ENCODE assay signal across 8 mouse cellular contexts in genomic region chr4:135875991-135876582, GRCm38 (mm10). TPM values are rescaled to one million over a fixed set of nuclear protein-coding genes. Genes with fewer than 3 reads are reported as not detected.
DNase-seq lines count a peak whose midpoint lies in the region; ATAC-seq lines count a peak whose summit lies in the region.

No protein-coding gene starts in this region.

- H3K4me1 ChIP-seq in embryonic facial prominence, embryonic 11.5 days (ENCODE audit: control insufficient read depth, insufficient read depth, low read length) = no peaks in the 10 kb centered on the region; the same call in 1 of the 2 replicates
- H3K4me1 ChIP-seq in heart, embryonic 12.5 days (replicated peaks) = peaks cover 37% of the 10 kb centered on the region
- H3K4me1 ChIP-seq in kidney, embryonic 16.5 days (ENCODE audit: insufficient read depth, low read length) = peaks cover 46% of the 10 kb centered on the region

- H3K9ac ChIP-seq in embryonic facial prominence, embryonic 11.5 days (replicated peaks; ENCODE audit: low read length) = no peak overlapping the region; the same call in 1 of the 2 replicates
- peak overlapping the region; percentile 57 for H3K9ac ChIP-seq in heart, embryonic 12.5 days
- peak overlapping the region; percentile 59 for H3K9ac ChIP-seq in kidney, embryonic 16.5 days (replicated peaks; ENCODE audit: low read length)

- DNase-seq in ovary, postnatal 10 days (ENCODE audit: low spot score) = peak; percentile 46
- DNase-seq in ovary, adult 18-20 months (ENCODE audit: low spot score) = no peak
- peak; percentile 57 for DNase-seq in embryonic facial prominence, embryonic 11.5 days (ENCODE audit: low spot score)
- DNase-seq in lung, postnatal 25 days (ENCODE audit: low spot score) = peak; percentile 68
- DNase-seq in retina, postnatal 1 day = peak; percentile 58
- no peak for DNase-seq in left cerebral cortex, adult 11 months (ENCODE audit: low spot score)

- H3K27me3 ChIP-seq in embryonic facial prominence, embryonic 11.5 days (ENCODE audit: control insufficient read depth, insufficient read depth, low read length) = no peaks in the 10 kb centered on the region
- H3K27me3 ChIP-seq in heart, embryonic 12.5 days (replicated peaks) = no peaks in the 10 kb centered on the region
- H3K27me3 ChIP-seq in kidney, embryonic 16.5 days (ENCODE audit: insufficient read depth, low read length) = no peaks in the 10 kb centered on the region

- peaks cover 2% of the 10 kb centered on the region; the same call in 1 of the 2 replicates for H3K36me3 ChIP-seq in embryonic facial prominence, embryonic 11.5 days (replicated peaks; ENCODE audit: control insufficient read depth, insufficient read depth, low read depth, low read length)
- peaks cover 14% of the 10 kb centered on the region for H3K36me3 ChIP-seq in heart, embryonic 12.5 days
- H3K36me3 ChIP-seq in kidney, embryonic 16.5 days (ENCODE audit: insufficient read depth, low read length) = peaks cover 12% of the 10 kb centered on the region

- H3K27ac ChIP-seq in embryonic facial prominence, embryonic 11.5 days (replicated peaks; ENCODE audit: low read depth, low read length) = peak overlapping the region; percentile 1
- H3K27ac ChIP-seq in heart, embryonic 12.5 days (ENCODE audit: poor library complexity, severe bottlenecking) = peak overlapping the region; percentile 98
- peak overlapping the region; percentile 100 for H3K27ac ChIP-seq in kidney, embryonic 16.5 days (ENCODE audit: low read length)

- peak overlapping the region; percentile 3; the same call in 1 of the 2 replicates for H3K4me2 ChIP-seq in embryonic facial prominence, embryonic 11.5 days (ENCODE audit: low read depth, low read length)
- peak overlapping the region; percentile 68 for H3K4me2 ChIP-seq in heart, embryonic 12.5 days
- H3K4me2 ChIP-seq in kidney, embryonic 16.5 days (replicated peaks; ENCODE audit: low read depth, low read length) = peak overlapping the region; percentile 52

- no peak for ATAC-seq in embryonic facial prominence, embryonic 11.5 days (replicated peaks; ENCODE audit: insufficient number of reproducible peaks, low FRiP score, low TSS enrichment, low read depth)
- ATAC-seq in heart, embryonic 12.5 days (ENCODE audit: insufficient number of reproducible peaks, low FRiP score) = peak; percentile 28
- no peak for ATAC-seq in kidney, embryonic 16.5 days (ENCODE audit: low FRiP score, low TSS enrichment)

- no peak overlapping the region for H3K4me3 ChIP-seq in embryonic facial prominence, embryonic 11.5 days (ENCODE audit: low read depth, low read length)
- H3K4me3 ChIP-seq in heart, embryonic 12.5 days = peak overlapping the region; percentile 35
- H3K4me3 ChIP-seq in kidney, embryonic 16.5 days (ENCODE audit: low read length) = peak overlapping the region; percentile 31

- H3K9me3 ChIP-seq in embryonic facial prominence, embryonic 11.5 days (replicated peaks; ENCODE audit: control insufficient read depth, low read length) = no peaks in the 10 kb centered on the region
- no peaks in the 10 kb centered on the region for H3K9me3 ChIP-seq in heart, embryonic 12.5 days (replicated peaks)
- H3K9me3 ChIP-seq in kidney, embryonic 16.5 days (ENCODE audit: low read length) = no peaks in the 10 kb centered on the region

- WGBS in embryonic facial prominence, embryonic 11.5 days = 6% methylated on average over 9 of the region's 9 CpGs
- WGBS in heart, embryonic 12.5 days = 5% methylated on average over 9 of the region's 9 CpGs
- WGBS in kidney, embryonic 16.5 days = 3% methylated on average over 9 of the region's 9 CpGs

RNA-seq across cellular contexts. Expression of gene Pnrc2, which starts 2.4 kb away (rescaled TPM):
- 227 and 251 TPM in 2 replicates for polyA plus RNA-seq in embryonic facial prominence, embryonic 11.5 days (2014; fragmentation: Nextera tagmentation; extraction: Ambion mirVana)
- 124 and 131 TPM in 2 replicates for polyA plus RNA-seq in heart, embryonic 12.5 days (2016; fragmentation: Nextera tagmentation; extraction: Ambion mirVana)
- 211 and 212 TPM in 2 replicates for polyA plus RNA-seq in kidney, embryonic 16.5 days (2015; fragmentation: Nextera tagmentation; extraction: Ambion mirVana)

RNA-seq across cellular contexts. Expression of gene Cnr2, which starts 19.1 kb away (rescaled TPM):
- polyA plus RNA-seq in embryonic facial prominence, embryonic 11.5 days (2014; fragmentation: Nextera tagmentation; extraction: Ambion mirVana) = 0.25 and 0.43 TPM in 2 replicates
- 0.46 and 0.70 TPM in 2 replicates for polyA plus RNA-seq in heart, embryonic 12.5 days (2016; fragmentation: Nextera tagmentation; extraction: Ambion mirVana)
- 1.0 and 1.1 TPM in 2 replicates for polyA plus RNA-seq in kidney, embryonic 16.5 days (2015; fragmentation: Nextera tagmentation; extraction: Ambion mirVana)

RNA-seq across cellular contexts. Expression of gene Srsf10, which starts 20.5 kb away (rescaled TPM):
- 421 and 489 TPM in 2 replicates for polyA plus RNA-seq in embryonic facial prominence, embryonic 11.5 days (2014; fragmentation: Nextera tagmentation; extraction: Ambion mirVana)
- polyA plus RNA-seq in heart, embryonic 12.5 days (2016; fragmentation: Nextera tagmentation; extraction: Ambion mirVana) = 178 and 189 TPM in 2 replicates
- polyA plus RNA-seq in kidney, embryonic 16.5 days (2015; fragmentation: Nextera tagmentation; extraction: Ambion mirVana) = 242 and 253 TPM in 2 replicates

RNA-seq across cellular contexts. Expression of gene Fuca1, which starts 44.4 kb away (rescaled TPM):
- polyA plus RNA-seq in embryonic facial prominence, embryonic 11.5 days (2014; fragmentation: Nextera tagmentation; extraction: Ambion mirVana) = 39.2 and 45.5 TPM in 2 replicates
- 36.4 and 41.7 TPM in 2 replicates for polyA plus RNA-seq in heart, embryonic 12.5 days (2016; fragmentation: Nextera tagmentation; extraction: Ambion mirVana)
- polyA plus RNA-seq in kidney, embryonic 16.5 days (2015; fragmentation: Nextera tagmentation; extraction: Ambion mirVana) = 89.1 and 89.4 TPM in 2 replicates

Comparison
In these comparisons a context has a peak if more than half of its experiments do, and no peak if none do; other contexts are left out.
1. DNase-seq: peak in ovary, postnatal 10 days (single experiment), embryonic facial prominence, embryonic 11.5 days (single experiment), lung, postnatal 25 days (single experiment) and retina, postnatal 1 day (single experiment); none in ovary, adult 18-20 months (single experiment) and left cerebral cortex, adult 11 months (single experiment).
2. H3K27ac ChIP-seq: peak in every context shown above with its lines; median percentile 100 in kidney, embryonic 16.5 days; 98 in heart, embryonic 12.5 days; 1 in embryonic facial prominence, embryonic 11.5 days.
3. H3K4me2 ChIP-seq: peak in every context shown above with its lines; median percentile 68 in heart, embryonic 12.5 days; 52 in kidney, embryonic 16.5 days; 3 in embryonic facial prominence, embryonic 11.5 days.